Mouse (Mus musculus): ENCODE measurements at regions not wholly inside any gene's neighbourhood (a gene's known extent, or its start where the extent isn't known, plus 50 kb on each side); places are given as distances from the start of the nearest gene placed in this dataset.
"Not testable (repeated sequence)": the region's sequence is repeated elsewhere in the genome, so short reads cannot be mapped to it uniquely, and the experiment has no call there.

DNA sequence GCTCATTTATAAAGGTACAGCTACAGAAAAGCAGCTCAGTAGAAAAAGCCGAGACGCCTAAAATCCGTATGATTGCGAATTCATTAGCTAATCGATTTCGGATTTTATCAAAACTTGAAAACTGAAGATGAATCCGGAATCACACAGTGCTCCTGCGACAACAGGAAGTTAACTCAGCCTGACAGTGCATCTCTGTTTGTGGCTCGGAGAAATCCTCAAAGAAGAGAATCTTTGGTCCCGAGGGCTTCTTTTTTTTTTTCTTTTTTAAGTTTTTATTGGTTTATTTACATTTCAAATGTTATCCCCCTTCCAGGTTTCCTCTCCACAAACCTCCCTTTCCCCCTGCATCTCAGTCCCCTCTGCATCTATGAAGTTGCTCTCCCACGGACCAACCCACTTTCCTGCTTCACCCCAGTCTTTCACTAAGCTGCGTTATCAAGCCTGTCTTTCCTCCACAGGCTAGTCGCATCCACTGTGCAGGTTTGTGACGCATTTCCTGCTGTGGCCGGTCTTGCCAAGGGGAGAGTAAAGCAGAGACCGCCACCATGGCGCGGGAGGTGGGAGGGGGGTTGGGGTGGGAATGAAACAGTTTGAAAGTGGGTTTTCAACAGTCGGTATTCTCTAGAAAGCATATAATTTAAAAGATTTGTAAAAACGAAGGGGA, 593.4 kb upstream of the Snrpn start:
- ATAC-seq; CTCF ChIA-PET; POLR2A ChIA-PET; in situ Hi-C loops (cut with MboI; ENCODE audit: low pct_unique_long_range_greater_than_20kb); H3K27me3 ChIP-seq: not testable (repeated sequence)
- peak; percentile 10 for DNase-seq (ENCODE audit: low read depth, low spot score)

DNA sequence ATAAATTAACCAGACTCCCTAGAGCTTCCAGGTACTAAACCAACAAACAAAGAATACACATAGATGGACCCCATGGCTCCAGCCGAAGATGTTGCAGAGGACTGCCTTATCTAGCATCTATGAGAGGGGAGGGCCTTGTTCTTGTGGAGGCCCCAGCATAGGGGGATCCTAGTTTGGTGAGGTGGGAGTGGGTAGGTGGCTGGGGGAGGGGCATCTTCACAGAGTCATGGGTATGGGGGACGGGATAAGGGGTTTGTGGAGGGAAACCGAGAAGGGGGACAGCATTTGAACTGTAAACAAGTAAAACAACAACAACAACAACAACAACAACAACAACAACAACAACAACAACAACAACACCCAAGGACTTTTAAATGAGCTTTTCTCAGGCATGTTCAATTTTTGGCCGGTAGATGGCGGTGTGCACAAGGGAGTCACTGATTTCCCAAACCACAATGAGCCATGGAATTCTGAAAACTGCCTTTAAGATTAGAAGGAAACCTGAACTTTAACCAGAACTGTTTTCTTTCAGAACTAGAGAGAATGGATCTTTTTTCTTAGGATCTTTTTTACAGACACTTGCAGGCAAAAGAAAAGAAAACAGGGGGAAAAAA, 588.2 kb upstream of the Snrpn start:
- H3K27me3 ChIP-seq; ATAC-seq; DNase-seq (ENCODE audit: low read depth, low spot score); CTCF ChIA-PET; POLR2A ChIA-PET: not testable (repeated sequence)
- in situ Hi-C loops (cut with MboI; ENCODE audit: low pct_unique_long_range_greater_than_20kb): loop anchor here (10.0 kb wide), 1 partner anchor 493 kb away; no protein-coding TSS in a partner anchor
